Mouse (Mus musculus): ENCODE results near the gene Cldn2. TPM values are rescaled to one million over a fixed set of nuclear protein-coding genes. Genes with fewer than 3 reads are reported as not detected.

Cldn2 gene
- polyA plus RNA-seq, 1 experiment from 2014 or later = 0.18 TPM

- no peaks in the 10 kb centered on the region for H3K9me3 ChIP-seq
- no peak overlapping the region for H3K4me2 ChIP-seq (replicated peaks)
- ATAC-seq (ENCODE audit: insufficient number of reproducible peaks, insufficient read depth, low FRiP score, low TSS enrichment) = no peak
- no peak overlapping the region for H3K4me3 ChIP-seq
- no peaks in the 10 kb centered on the region for H3K4me1 ChIP-seq
- peaks cover 5% of the 10 kb centered on the region; the same call in 1 of the 2 replicates for H3K27me3 ChIP-seq
- 82% methylated on average over 4 of the region's 4 CpGs for WGBS
- H3K9ac ChIP-seq = no peak overlapping the region
- H3K27ac ChIP-seq = no peak overlapping the region
- no peaks in the 10 kb centered on the region for H3K36me3 ChIP-seq
Observed at GRCm38 (mm10) chrX:139781563-139781962, 19.1 kb upstream of the Cldn2 start.

- Histone ChIP-seq H3K36me3 (no peaks in the 10 kb centered on the region), H3K4me3 (no peak within 1 kb of the TSS), H3K27ac (no peak within 1 kb of the TSS), H3K4me1 (no peaks in the 10 kb centered on the region), H3K27me3 (peaks cover 5% of the 10 kb centered on the region; the same call in 1 of the 2 replicates), H3K9ac (no peak within 1 kb of the TSS), H3K4me2 (replicated peaks) (no peak within 1 kb of the TSS), H3K9me3 (no peaks in the 10 kb centered on the region)
- ATAC-seq (ENCODE audit: insufficient number of reproducible peaks, insufficient read depth, low FRiP score, low TSS enrichment) = no peak
- WGBS = 36% methylated on average over 6 of the region's 6 CpGs
Observed at GRCm38 (mm10) chrX:139782278-139783044, 18.2 kb upstream of the Cldn2 start, which contains the start of gene Ripply1. Gene Ripply1, minus strand, starts transcription at chrX:139782353.

GRCm38 (mm10) chrX:139783045-139783422 lies 17.6 kb upstream of the Cldn2 start:
- no peak overlapping the region for H3K4me2 ChIP-seq (replicated peaks)
- no peak for ATAC-seq (ENCODE audit: insufficient number of reproducible peaks, insufficient read depth, low FRiP score, low TSS enrichment)
- peaks cover 5% of the 10 kb centered on the region; the same call in 1 of the 2 replicates for H3K27me3 ChIP-seq
- 53% methylated on average over 3 of the region's 3 CpGs for WGBS
- no peak overlapping the region for H3K9ac ChIP-seq
- H3K36me3 ChIP-seq = no peaks in the 10 kb centered on the region
- no peaks in the 10 kb centered on the region for H3K9me3 ChIP-seq
- no peak overlapping the region for H3K27ac ChIP-seq
- no peak overlapping the region for H3K4me3 ChIP-seq
- H3K4me1 ChIP-seq = no peaks in the 10 kb centered on the region

- WGBS = 65% methylated on average over 1 of the region's 1 CpGs
- Histone ChIP-seq H3K9me3 (no peaks in the 10 kb centered on the region), H3K4me3 (no peak overlapping the region), H3K9ac (no peak overlapping the region), H3K4me2 (replicated peaks) (no peak overlapping the region), H3K27me3 (peaks cover 5% of the 10 kb centered on the region; the same call in 1 of the 2 replicates), H3K36me3 (no peaks in the 10 kb centered on the region), H3K4me1 (no peaks in the 10 kb centered on the region), H3K27ac (no peak overlapping the region)
- no peak for ATAC-seq (ENCODE audit: insufficient number of reproducible peaks, insufficient read depth, low FRiP score, low TSS enrichment)
Observed at GRCm38 (mm10) chrX:139785764-139786163, 14.9 kb upstream of the Cldn2 start.

GRCm38 (mm10) chrX:139794072-139794845 lies 6.4 kb upstream of the Cldn2 start:
- H3K27me3 ChIP-seq = peaks cover 9% of the 10 kb centered on the region; the same call in 1 of the 2 replicates
- no peaks in the 10 kb centered on the region for H3K9me3 ChIP-seq
- H3K4me2 ChIP-seq (replicated peaks) = no peak overlapping the region
- WGBS = 82% methylated on average over 7 of the region's 7 CpGs
- ATAC-seq (ENCODE audit: insufficient number of reproducible peaks, insufficient read depth, low FRiP score, low TSS enrichment) = no peak
- H3K4me3 ChIP-seq = no peak overlapping the region
- no peaks in the 10 kb centered on the region for H3K4me1 ChIP-seq
- no peaks in the 10 kb centered on the region for H3K36me3 ChIP-seq
- H3K27ac ChIP-seq = no peak overlapping the region
- H3K9ac ChIP-seq = no peak overlapping the region

- Histone ChIP-seq H3K9me3 (no peaks in the 10 kb centered on the region), H3K27me3 (peaks cover 15% of the 10 kb centered on the region; the same call in 1 of the 2 replicates), H3K36me3 (no peaks in the 10 kb centered on the region), H3K4me2 (replicated peaks) (no peak overlapping the region), H3K9ac (no peak overlapping the region), H3K4me1 (no peaks in the 10 kb centered on the region), H3K27ac (no peak overlapping the region), H3K4me3 (no peak overlapping the region)
- ATAC-seq (ENCODE audit: insufficient number of reproducible peaks, insufficient read depth, low FRiP score, low TSS enrichment) = no peak
- 71% methylated on average over 6 of the region's 6 CpGs for whole genome bisulfite sequencing
Observed at GRCm38 (mm10) chrX:139796037-139796436, 4.6 kb upstream of the Cldn2 start.

GRCm38 (mm10) chrX:139797875-139798274 lies 2.8 kb upstream of the Cldn2 start:
- Histone ChIP-seq H3K4me2 (replicated peaks) (no peak overlapping the region), H3K4me3 (no peak overlapping the region), H3K36me3 (no peaks in the 10 kb centered on the region), H3K27ac (no peak overlapping the region), H3K27me3 (peaks cover 13% of the 10 kb centered on the region; the same call in 1 of the 2 replicates), H3K9me3 (no peaks in the 10 kb centered on the region), H3K9ac (no peak overlapping the region), H3K4me1 (no peaks in the 10 kb centered on the region)
- ATAC-seq (ENCODE audit: insufficient number of reproducible peaks, insufficient read depth, low FRiP score, low TSS enrichment) = no peak
- 77% methylated on average over 9 of the region's 9 CpGs for WGBS

- Histone ChIP-seq H3K9ac (no peak overlapping the region), H3K9me3 (no peaks in the 10 kb centered on the region), H3K4me3 (no peak overlapping the region), H3K27me3 (peaks cover 13% of the 10 kb centered on the region; the same call in 1 of the 2 replicates), H3K27ac (no peak overlapping the region), H3K4me1 (no peaks in the 10 kb centered on the region), H3K4me2 (replicated peaks) (no peak overlapping the region), H3K36me3 (no peaks in the 10 kb centered on the region)
- ATAC-seq (ENCODE audit: insufficient number of reproducible peaks, insufficient read depth, low FRiP score, low TSS enrichment) = no peak
- 70% methylated on average over 3 of the region's 3 CpGs for WGBS
Observed at GRCm38 (mm10) chrX:139799953-139800352, 675 bp upstream of the Cldn2 start.

- Histone ChIP-seq H3K36me3 (no peaks in the 10 kb centered on the region), H3K27ac (no peak overlapping the region), H3K9me3 (no peaks in the 10 kb centered on the region), H3K27me3 (peaks cover 8% of the 10 kb centered on the region; the same call in 1 of the 2 replicates), H3K4me1 (no peaks in the 10 kb centered on the region), H3K9ac (no peak overlapping the region), H3K4me2 (replicated peaks) (no peak overlapping the region), H3K4me3 (no peak overlapping the region)
- no peak for ATAC-seq (ENCODE audit: insufficient number of reproducible peaks, insufficient read depth, low FRiP score, low TSS enrichment)
- 68% methylated on average over 2 of the region's 2 CpGs for WGBS
Observed at GRCm38 (mm10) chrX:139803028-139803427, 2.4 kb downstream of the Cldn2 start.

- H3K27me3 ChIP-seq = 0 out of 2 replicates have a peak, but pooled peaks cover 4% of the 10 kb centered on the region
- H3K4me3 ChIP-seq = no peak overlapping the region
- H3K9me3 ChIP-seq = no peaks in the 10 kb centered on the region
- no peak overlapping the region for H3K4me2 ChIP-seq (replicated peaks)
- no peak for ATAC-seq (ENCODE audit: insufficient number of reproducible peaks, insufficient read depth, low FRiP score, low TSS enrichment)
- H3K4me1 ChIP-seq = no peaks in the 10 kb centered on the region
- H3K9ac ChIP-seq = no peak overlapping the region
- 87% methylated on average over 4 of the region's 4 CpGs for WGBS
- no peak overlapping the region for H3K27ac ChIP-seq
- H3K36me3 ChIP-seq = no peaks in the 10 kb centered on the region
Observed at GRCm38 (mm10) chrX:139805918-139806317, 5.3 kb downstream of the Cldn2 start.

GRCm38 (mm10) chrX:139807391-139807790 lies 6.8 kb downstream of the Cldn2 start:
- ATAC-seq (ENCODE audit: insufficient number of reproducible peaks, insufficient read depth, low FRiP score, low TSS enrichment) = no peak
- no peak overlapping the region for H3K27ac ChIP-seq
- no peak overlapping the region for H3K4me3 ChIP-seq
- no peaks in the 10 kb centered on the region for H3K9me3 ChIP-seq
- no peak overlapping the region for H3K9ac ChIP-seq
- H3K4me1 ChIP-seq = no peaks in the 10 kb centered on the region
- no peaks in the 10 kb centered on the region; the same call in 1 of the 2 replicates for H3K27me3 ChIP-seq
- WGBS = 46% methylated on average over 2 of the region's 2 CpGs
- no peaks in the 10 kb centered on the region for H3K36me3 ChIP-seq
- no peak overlapping the region for H3K4me2 ChIP-seq (replicated peaks)

GRCm38 (mm10) chrX:139808085-139808484 lies 7.5 kb downstream of the Cldn2 start:
- no peaks in the 10 kb centered on the region; the same call in 1 of the 2 replicates for H3K27me3 ChIP-seq
- WGBS = 70% methylated on average over 4 of the region's 4 CpGs

More at GRCm38 (mm10) chrX:139808085-139808484, 7.5 kb downstream of the Cldn2 start:
- no peaks in the 10 kb centered on the region for H3K9me3 ChIP-seq
- H3K4me2 ChIP-seq (replicated peaks) = no peak overlapping the region
- H3K9ac ChIP-seq = no peak overlapping the region
- H3K4me1 ChIP-seq = no peaks in the 10 kb centered on the region
- H3K36me3 ChIP-seq = no peaks in the 10 kb centered on the region
- no peak for ATAC-seq (ENCODE audit: insufficient number of reproducible peaks, insufficient read depth, low FRiP score, low TSS enrichment)
- H3K4me3 ChIP-seq = no peak overlapping the region
- H3K27ac ChIP-seq = no peak overlapping the region

Measured in embryonic facial prominence, embryonic 12.5 days (tissue).